Mouse (Mus musculus) stomach, adult 2 months (tissue): ENCODE measurements around the gene Stap2. TPM values are rescaled to one million over a fixed set of nuclear protein-coding genes. Genes with fewer than 3 reads are reported as not detected.

ENCODE experiments used
- polyA plus RNA-seq: library from polyadenylated mRNA; depleted of rRNA; stranded (reverse); fragments of >200 nt; gene quantifications from 2 replicates; pipeline ENCODE4 v1.2.3, GENCODE M21; 2012; rRNA removed

Gene Stap2
- 35.8 and 36.1 TPM in 2 replicates for polyA plus RNA-seq

GRCm38 (mm10) chr17:56005415-56006061, at the start of gene Stap2, which contains the start of gene Mpnd:
Stap2 (minus strand) TSS chr17:56005584.
Mpnd (plus strand) TSS chr17:56005711.

GRCm38 (mm10) chr17:56040030-56040856, 34.9 kb upstream of the Stap2 start, which contains the start of gene Chaf1a:
Chaf1a (plus strand) TSS chr17:56040439.

GRCm38 (mm10) chr17:56036176-56036900, 31.0 kb upstream of the Stap2 start, which contains the start of gene Sh3gl1:
Sh3gl1 (minus strand) TSS chr17:56036635.

GRCm38 (mm10) chr17:55986030-55986961, 19.1 kb downstream of the Stap2 start, which contains the start of gene Fsd1:
Fsd1 (plus strand) TSS chr17:55986509.

GRCm38 (mm10) chr17:55969966-55970891, 35.2 kb downstream of the Stap2 start, which contains the start of gene Shd:
Shd (plus strand) TSS chr17:55970467.

GRCm38 (mm10) chr17:55958918-55959728, 46.3 kb downstream of the Stap2 start, which contains the start of gene Yju2:
Yju2 (plus strand) TSS chr17:55959099.

GRCm38 (mm10) chr17:55952447-55953027, 52.8 kb downstream of the Stap2 start, which contains the start of gene Ebi3:
Ebi3 (plus strand) TSS chr17:55952640.

GRCm38 (mm10) chr17:55949400-55949799, 56.0 kb downstream of the Stap2 start, which contains the start of gene Zfp119b:
Zfp119b (minus strand) TSS chr17:55949500.

Other genes with a start within 250 kb of the Stap2 start
- gene Zfp119a, start 126.7 kb downstream of the Stap2 start, polyA plus RNA-seq: not detected in 2 replicates
- gene Zfp959, start 113.5 kb downstream of the Stap2 start, polyA plus RNA-seq: 0.03 and 0.10 TPM in 2 replicates
- gene Zfp119b, start 56.1 kb downstream of the Stap2 start, polyA plus RNA-seq: not detected in 2 replicates
- 1.7 and 3.1 TPM in 2 replicates for gene Ebi3, start 52.9 kb downstream of the Stap2 start, polyA plus RNA-seq
- 2.5 and 2.8 TPM in 2 replicates for gene Yju2, start 46.5 kb downstream of the Stap2 start, polyA plus RNA-seq
- 1.0 and 2.0 TPM in 2 replicates for gene Shd, start 35.1 kb downstream of the Stap2 start, polyA plus RNA-seq
- gene Fsd1, start 19.1 kb downstream of the Stap2 start, polyA plus RNA-seq: 0.23 and 0.35 TPM in 2 replicates
- 68.7 and 91.5 TPM in 2 replicates for gene Mpnd, start 127 bp upstream of the Stap2 start, polyA plus RNA-seq
- 56.0 and 61.6 TPM in 2 replicates for gene Sh3gl1, start 31.1 kb upstream of the Stap2 start, polyA plus RNA-seq
- gene Chaf1a, start 34.9 kb upstream of the Stap2 start, polyA plus RNA-seq: 1.4 and 2.1 TPM in 2 replicates
- 25.8 and 28.1 TPM in 2 replicates for gene Ubxn6, start 69.4 kb upstream of the Stap2 start, polyA plus RNA-seq
- 22.5 and 23.4 TPM in 2 replicates for gene Hdgfl2, start 74.0 kb upstream of the Stap2 start, polyA plus RNA-seq
- 10.9 and 12.4 TPM in 2 replicates for gene Plin4, start 104.2 kb upstream of the Stap2 start, polyA plus RNA-seq
- gene Plin5, start 112.0 kb upstream of the Stap2 start, polyA plus RNA-seq: 0.91 and 1.1 TPM in 2 replicates
- gene Lrg1, start 116.4 kb upstream of the Stap2 start, polyA plus RNA-seq: 20.4 and 44.5 TPM in 2 replicates
- gene Sema6b, start 134.8 kb upstream of the Stap2 start, polyA plus RNA-seq: 4.3 and 10.0 TPM in 2 replicates
- gene Tnfaip8l1, start 156.9 kb upstream of the Stap2 start, polyA plus RNA-seq: 1.9 and 2.3 TPM in 2 replicates
- 58.8 and 74.9 TPM in 2 replicates for gene Mydgf, start 178.3 kb upstream of the Stap2 start, polyA plus RNA-seq
- 23.2 and 24.5 TPM in 2 replicates for gene Dpp9, start 213.3 kb upstream of the Stap2 start, polyA plus RNA-seq